Mouse (Mus musculus): ENCODE results near the gene Trmt1.
A peak's percentile ranks its signal among the peaks of the same experiment; 100 is the strongest.

The Trmt1 gene

DNA sequence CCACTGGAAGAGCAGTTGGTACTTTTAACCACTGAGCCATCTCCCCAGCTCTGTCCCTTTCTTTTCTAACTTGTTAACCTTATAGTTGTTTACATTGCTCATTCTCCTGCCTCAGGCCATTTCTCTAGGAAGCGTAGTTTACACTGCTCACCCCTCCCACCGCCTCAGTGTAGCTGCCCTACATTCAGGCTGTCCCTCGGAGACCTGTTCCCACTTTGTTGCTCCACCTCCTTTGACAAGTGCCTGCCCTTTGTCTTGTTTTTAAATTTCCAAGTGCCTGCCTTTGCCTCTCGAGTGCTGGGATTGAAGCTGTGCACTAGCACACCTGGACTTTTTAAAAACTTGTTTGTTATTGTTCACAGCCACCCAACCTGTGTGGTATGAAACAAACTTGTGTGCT lies 7.2 kb downstream of the Trmt1 start:
- no peak for DNase-seq

DNA sequence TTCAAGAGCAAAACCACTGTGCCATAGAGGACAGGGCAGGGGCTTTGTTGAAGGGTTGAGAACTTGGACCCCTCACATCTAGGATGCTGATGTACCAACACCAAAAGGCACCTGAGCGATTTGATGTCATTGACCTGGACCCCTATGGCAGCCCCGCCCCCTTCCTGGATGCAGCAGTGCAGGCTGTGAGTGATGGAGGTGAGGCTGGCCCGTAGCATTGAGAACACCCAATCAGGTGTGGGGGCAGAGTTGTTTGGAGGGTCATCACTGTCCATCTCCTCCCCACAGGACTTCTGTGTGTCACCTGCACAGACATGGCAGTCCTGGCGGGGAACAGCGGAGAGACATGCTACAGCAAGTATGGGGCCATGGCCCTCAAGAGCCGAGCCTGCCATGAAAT lies 9.0 kb downstream of the Trmt1 start:
- DNase-seq: no peak

DNA sequence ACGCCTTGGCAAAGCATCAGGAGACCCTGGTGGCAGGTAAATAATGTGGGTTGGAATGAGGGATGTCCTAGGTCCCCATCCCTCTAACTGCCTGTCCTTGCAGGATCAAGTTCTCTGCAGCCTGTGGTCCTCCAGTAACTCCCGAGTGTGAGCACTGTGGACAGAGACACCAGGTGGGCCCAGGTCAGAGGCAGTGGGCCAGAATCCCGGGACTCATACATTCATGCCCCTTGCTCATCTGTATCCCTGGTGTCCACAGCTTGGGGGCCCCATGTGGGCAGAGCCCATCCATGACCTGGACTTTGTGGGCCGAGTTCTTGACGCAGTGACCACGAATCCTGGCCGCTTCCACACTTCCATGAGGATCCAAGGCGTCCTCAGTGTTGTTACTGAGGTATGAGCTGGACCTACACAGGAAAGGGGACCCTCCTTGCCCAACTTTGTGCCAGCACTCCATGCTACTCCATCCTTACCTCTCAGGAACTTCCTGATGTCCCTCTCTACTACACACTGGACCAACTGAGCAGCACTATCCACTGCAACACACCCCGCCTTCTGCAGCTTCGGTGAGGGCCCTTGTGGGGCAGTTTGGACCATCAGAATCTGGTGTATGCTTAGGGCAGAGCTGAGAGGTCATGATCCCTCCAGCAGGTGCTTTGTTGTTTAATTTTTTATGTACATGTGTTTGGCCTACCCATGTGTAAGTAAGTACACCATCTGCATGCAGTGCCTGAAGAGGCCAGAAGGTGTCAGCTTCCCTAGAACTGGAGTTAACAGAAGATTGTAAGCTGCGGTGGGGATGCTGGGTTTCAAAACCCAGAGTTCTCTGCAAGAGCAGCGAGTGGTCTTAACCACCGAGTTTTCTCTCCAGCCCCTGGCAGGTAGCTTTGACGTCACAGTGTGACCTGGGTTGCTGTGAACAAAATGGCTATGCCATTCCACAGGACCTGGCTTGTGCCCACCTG lies 11.3 kb downstream of the Trmt1 start:
- no peak for DNase-seq

DNA sequence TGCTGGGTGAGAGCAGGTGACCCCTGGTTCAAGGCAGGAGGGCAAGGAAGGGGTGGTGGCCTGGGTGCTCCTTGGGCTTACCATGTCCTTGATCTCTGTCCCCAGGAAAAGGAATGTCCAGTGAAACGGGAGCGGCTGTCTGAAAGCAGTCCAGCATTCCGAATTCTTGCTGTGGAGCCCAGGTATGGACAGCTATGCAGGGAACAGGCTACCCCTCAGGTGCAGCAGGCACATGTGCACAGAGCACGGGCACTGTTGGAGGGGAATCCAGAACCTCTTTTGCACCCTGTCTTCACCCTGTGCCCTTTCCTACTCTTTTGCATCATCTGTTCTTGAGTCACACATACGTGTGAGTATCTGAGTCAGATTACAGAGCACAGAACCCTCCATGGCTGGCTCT lies 12.2 kb downstream of the Trmt1 start:
- no peak for DNase-seq

DNA sequence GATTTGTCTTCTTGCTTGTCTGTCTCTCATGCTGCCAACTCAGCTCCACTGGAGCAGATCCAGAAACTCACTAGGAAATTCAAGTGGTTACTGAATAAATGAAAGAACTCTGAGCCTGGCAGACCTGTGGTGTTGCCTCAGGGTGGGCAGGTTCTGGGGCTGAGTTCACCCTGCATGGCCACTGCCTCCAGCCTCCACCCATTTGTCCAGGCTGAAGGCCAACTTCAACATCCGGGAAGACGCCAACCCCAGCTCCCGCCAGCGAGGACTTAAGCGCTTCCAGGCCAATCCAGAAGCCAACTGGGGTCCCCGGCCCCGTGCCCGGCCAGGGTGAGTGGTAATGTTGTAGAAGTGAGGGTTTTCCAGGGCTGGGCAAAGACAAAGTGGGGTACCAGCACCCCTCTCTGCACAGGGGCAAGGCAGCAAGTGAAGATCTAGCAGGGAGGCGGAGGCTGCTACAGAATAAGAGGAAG lies 12.9 kb downstream of the Trmt1 start:
- DNase-seq: peak; percentile 90

DNA sequence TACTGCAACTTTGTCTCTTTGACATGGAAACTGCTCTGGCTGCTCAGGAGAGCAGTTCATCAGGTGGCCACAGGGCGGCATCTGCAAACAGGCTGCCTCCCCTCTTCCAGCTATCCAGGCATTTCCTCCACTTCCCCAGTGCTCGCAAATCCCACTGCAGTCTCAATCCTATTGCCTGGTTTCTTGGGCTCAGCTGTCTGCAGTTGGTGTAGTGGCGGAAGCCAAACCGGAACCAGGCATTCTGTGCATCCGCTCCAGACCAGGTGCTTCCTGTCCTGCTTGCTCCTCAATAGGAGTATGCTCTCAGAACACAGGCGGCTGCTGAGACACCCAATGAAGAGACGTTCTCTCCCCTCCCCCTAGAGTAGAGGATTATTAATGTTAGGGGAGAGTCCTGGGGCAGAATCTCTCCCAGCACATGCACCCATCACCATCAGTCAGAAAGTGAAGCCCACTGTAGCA lies 13.8 kb downstream of the Trmt1 start:
- DNase-seq: peak; percentile 87

DNA sequence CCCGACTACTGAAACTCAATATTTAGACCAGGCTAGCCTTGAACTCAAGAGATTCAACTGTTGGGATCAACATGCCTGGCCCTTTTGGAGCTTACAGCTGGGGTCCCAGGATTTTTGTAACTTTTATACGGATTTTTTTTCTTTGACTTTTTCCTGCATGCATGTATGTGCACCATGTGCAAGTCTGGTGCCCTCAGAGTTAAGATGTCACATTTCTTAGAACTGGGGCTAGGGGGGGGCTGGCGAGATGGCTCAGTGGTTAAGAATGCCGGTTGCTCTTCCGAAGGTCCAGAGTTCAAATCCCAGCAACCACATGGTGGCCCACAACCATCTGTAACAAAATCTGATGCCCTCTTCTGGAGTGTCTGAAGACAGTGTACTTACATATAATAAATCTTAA lies 14.4 kb downstream of the Trmt1 start:
- no peak for DNase-seq

DNA sequence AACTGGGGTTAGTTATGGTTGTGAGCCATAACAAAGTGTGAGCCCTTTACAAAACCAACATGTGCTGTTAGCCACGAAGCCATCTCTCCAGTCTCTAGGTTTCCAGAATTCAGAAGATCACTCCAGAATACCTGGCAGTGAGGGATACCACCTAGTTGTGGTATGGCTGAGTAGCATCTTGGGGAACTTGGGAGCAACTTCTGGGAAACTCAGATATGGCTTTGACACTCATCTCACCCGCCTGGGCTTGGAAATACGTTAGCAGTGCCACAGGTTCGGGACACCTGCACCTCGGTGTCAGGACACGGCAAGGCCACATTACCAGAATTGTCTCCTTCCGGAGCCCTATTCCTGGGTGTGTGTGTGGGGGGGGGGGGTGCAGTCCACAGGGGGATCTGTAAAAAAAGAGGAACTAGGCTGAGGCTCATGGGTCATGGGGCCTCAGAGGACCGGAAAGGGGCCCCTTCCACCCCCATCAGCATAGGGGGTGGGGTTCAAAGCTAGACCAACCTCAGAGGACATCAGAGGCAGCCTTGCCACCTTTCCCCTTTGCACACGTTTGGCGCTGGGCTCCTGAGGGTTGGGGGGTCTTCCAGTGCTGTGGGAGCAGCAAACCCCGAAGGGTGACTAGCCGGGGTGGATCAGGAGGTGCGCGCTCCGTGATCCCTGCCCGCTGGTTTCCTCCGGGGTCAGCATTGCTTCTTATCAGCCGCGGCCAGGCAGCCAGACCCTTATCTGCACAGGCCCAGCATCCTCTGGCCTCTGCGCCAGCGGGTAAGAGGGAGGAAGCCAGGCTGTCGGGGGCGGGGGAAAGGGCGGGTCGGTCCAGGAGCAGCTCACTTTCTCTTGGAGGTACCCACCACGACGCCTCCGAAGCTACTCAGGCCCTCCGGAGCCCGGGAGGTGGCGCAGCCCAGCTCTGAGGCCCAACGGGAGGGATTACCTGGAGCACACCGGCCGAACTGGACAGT lies 15.1 kb downstream of the Trmt1 start, which contains the start of gene Lyl1:
Lyl1 (plus strand) TSS at position 517 of the 971 bp plus-strand sequence.
- DNase-seq: peak; percentile 70

DNA sequence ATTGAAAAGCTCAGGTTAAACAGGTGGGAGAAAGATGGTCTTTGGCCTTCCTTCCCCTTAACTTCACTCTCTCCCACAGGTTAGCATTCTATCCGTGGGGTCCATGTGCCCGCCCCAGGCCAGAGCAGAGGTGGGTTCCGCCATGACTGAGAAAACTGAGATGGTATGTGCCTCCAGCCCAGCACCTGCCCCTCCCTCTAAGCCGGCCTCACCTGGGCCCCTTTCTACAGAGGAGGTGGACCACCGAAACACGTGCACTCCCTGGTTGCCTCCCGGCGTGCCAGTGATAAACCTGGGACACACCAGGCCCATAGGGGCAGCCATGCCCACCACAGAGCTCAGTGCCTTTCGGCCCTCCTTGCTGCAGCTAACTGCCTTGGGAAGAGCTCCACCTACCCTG lies 16.5 kb downstream of the Trmt1 start:
- no peak for DNase-seq

DNA sequence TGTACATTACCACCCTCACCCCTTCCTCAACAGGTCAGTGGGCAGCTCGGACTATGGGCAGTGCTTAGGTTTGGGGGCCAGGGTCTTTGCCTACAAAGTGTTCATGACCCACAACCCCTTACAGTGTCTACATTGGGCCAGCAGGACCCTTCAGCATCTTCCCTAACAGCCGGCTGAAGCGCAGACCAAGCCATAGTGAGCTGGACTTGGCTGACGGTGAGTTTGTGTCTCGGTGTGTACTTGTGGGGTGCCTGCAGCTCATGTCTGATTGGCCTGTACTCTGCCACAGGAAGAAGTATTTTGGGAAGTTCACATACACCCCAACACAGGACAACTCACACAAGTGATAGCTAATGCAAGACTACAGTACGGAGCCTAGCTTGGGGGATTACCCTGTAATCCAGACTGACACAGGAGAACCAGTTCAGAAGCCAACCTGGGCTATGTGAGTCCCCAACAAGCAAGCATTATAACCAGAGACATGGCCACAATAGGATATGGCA lies 16.9 kb downstream of the Trmt1 start:
- no peak for DNase-seq

DNA sequence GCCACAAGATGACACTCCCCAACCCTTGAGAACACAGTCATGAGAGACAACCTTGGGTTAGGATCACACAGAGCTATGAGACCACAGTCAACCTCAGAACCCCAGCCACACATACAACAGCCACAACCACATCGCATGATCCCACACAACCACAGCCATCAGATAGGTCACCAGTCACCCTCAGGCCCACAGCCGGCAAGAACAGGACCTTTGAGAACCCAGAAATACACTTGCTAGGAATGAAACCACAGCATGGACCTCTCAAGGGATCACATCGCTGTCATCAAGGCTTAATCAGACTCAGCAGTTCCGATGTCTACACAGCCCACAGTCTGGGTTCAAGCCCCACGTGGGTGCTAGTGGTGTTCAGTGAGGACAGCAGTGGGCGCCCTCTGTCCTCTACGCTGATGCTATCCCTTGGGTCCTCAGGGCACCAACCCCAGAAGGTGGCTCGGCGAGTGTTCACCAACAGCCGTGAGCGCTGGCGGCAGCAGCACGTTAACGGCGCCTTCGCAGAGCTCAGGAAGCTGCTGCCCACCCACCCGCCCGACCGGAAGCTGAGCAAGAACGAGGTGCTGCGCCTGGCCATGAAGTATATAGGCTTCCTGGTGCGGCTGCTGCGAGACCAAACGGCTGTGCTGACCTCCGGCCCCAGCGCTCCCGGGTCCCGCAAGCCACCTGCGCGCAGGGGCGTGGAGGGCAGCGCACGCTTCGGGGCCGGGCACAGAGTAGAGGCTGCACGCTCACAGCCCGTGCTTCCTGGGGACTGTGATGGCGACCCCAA lies 17.6 kb downstream of the Trmt1 start:
- DNase-seq: no peak

DNA sequence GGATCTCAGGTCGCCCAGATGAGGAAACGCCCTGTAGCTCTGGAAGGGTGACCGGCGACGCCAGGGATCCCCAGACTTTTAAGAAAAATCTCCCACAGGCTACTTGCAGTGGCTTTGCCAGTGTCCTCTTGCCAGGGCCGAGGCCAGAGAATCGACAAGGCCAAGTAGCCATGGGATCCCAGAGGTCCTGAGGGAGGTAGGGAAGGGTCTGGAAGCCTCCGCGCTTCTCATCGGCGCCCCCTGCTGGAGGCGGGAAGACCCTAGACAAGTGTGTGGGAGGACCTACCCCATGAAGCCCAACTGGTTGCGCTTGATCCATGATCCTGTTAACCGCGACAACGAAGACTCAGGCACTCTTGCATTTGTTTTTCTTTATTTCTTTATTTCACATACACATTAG lies 18.2 kb downstream of the Trmt1 start:
- peak; percentile 71 for DNase-seq

DNA sequence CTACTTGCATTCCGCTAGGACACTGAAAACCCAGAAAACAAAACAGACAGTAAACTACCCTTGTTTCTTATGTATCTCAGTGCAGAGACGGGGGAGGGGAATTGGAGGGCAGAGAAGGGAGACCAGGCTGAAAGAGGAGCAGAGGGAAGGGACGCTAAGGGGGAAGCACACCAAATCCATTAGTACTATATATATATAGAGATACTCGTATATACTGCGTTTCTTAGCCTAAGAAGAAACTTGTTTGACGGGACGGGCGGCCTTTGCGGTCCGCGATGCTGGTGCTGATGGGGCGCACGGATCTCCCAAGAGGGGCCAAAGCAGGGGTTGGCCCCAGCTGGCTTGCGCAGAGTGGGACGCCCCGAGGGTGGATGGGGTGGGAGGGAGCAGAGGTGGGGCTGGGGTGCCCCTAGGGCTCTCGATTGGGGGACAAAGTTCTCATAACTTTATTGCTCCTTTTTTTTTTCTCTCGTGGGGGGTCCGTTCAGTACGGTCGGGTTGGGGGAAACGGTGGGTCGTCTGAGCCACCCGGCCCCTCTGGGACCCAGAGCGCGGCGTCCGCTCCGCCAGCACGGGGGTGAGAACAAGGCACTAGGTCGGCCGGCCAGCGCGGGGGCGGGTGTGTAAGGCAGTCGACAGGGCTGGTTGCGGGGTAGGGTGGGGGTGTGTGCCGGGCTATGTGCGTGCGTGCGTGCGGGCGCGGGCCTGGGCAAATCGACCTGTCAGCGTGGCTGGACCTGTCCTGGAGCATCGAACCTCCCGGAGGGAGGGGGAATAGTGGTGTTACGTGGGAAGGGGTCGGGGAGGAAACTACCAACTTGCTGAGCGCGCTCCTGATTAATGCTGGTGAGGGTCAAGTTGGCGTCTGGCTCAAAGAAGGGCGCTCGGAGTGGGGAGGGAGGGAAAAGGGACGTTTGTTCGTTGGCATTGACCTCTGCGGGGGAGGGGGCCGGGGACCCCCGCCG lies 19.0 kb downstream of the Trmt1 start:
- no peak for DNase-seq

DNA sequence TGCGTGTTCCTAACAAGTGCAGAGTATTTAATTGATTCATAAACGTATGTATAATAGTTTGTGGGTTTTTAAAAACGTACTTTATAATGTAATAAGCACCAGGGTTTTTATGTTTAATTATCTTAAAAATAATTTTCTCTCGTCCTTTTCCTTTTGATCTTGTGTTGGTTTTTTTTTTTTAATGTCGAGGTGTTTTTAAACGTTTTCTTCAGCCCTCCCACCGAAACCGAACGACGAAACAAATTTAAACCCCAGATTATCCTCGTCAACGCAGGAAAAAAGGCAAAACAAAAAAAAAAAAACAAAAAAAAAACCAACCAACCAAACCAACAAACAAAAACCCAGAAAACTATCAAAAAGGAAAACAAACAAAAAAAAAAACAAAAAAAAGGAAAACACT lies 19.9 kb downstream of the Trmt1 start:
- DNase-seq: no peak

DNA sequence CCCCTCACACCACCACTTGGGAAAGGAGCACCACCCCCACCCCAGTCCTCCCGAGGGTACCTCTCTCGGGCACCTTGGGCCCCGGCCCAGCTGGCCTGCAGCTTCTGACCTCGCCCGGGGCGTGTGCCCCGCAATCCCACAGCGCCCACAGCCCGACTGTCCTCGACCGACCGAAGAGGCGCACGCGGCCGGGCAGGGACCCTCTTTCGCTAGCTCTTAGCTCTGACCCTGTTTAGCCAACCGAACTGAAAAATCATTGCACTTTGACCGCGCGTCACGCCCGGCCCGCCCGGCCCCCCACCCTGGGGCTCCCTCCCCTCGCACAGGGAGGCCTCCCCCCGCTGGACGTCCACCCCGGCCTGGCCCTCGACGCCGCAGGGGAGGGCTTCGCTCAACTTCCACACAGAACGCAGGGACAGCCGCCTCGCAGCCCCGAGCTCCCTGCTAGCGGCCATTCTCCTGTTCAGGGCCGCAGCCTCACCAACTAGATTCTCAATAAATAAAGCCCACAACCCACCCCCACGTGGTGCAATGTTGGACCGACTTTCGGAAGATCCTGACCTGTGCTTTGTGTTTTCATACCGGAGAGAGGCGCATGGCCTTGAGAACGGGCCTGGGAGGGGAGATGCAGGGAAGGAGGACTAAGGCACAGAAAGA lies 20.6 kb downstream of the Trmt1 start:
- no peak for DNase-seq

DNA sequence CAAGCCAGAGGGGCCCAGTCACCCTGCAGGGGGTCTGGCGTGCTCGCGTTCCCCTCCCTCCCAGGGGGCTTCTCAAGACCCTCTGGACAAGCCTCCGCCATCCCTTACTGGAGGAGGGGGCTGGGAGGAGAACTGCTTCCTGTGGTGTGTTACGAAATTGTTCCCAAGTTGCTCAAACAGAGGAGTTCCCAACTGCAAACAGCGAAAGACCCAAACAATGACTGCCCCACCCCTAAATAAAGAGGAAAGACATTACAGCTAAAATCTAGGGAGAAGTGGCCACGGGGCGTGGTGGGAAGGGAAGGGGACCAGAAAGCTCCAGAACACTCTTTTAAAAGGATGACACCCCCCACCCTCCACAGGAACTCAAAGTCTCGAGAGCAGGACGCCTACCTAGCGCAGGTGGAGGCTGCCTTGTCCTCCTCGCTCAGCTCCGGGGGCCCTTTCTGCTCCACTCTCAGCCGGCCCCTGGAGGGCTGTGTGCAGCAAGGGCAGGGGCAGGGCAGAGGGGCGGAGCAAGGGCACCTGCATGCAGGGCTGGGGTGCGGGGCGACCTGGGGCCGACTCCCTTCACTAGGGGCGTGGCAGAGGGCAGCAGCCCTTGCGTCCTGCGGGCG lies 21.3 kb downstream of the Trmt1 start:
- DNase-seq: no peak

DNA sequence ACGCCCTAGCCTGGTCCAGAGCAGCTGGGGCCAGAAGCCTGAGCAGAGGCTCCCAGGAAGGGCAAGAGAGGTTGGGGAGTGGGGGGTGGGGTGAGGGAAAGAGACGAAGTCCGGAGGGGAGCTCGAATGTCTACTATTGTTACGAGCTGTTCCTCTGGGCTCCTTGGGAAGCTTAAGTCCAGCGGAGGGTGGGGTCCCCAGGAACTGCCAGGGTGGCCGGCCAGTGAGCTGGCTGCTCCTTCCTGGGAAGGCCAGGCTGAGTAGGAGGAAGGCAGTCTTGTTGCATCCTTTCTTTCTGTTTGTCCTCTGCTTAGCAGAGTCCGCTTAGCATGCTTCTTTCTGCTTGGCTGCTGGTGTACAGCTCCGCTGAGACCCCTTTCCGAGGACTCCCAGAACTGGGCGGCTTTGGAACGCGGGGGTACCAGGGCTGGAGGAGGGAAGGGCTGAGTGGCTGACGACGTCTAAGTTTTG lies 22.0 kb downstream of the Trmt1 start:
- DNase-seq: no peak

DNA sequence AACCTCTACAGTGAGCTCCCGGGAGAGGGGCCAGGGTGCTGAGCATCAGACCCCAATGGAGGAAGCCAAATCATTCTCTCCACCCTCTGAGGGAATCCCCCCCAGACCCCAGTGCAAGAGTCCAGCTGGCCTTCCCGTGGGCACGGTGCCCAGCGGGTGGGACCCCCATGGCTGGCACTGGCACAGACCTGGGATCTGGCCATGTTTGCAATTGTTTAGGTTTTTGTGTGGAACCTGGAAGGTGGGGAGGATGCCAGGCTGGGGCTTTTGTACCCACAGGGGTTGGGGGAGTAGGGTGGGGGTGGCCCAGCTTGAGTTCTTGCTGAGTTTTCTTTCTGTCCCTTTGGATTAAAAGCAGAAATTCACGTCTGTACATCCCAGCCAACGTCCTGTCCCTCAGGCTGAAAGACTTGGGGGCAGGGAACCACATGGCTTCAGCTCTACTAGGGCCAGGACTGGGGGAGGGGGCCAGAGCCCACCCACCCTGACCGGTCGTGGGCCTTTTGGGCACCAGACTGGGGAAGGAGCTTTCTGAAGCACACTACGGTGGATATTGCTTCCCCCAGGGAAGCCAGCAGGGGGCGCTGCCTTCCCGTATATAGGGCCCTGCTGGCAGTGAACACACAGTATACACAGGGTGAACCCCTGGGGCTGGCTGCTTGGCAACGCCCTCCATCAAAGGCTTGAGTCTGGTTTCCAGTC lies 22.8 kb downstream of the Trmt1 start:
- DNase-seq: peak; percentile 88

DNA sequence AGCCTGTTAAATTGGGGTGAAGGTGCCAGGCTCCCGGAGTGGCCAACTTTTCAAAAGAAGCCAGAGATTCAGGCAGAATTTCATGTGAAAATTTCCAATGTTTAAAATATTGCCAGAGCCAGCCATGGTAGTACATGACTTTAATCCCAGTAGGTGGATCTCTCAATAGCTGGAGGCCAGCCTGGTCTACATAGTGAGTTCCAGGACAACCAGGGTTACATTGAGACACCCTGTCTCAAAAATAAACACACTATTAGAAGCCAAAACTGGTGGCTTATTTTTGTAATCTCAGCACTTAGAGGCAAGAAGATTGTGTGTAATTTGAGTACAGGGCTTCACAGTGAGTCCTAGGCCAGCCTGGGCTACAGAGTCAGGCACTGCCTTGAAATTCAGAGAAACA lies 23.8 kb downstream of the Trmt1 start:
- DNase-seq: no peak
